Mouse (Mus musculus) right cerebral cortex, postnatal 10 days (tissue): ENCODE measurements around the gene Fn1.

Experiments used
- DNase-seq, 2 experiments: peaks; one replicate each; pipeline ENCODE4 v3.0.0; 2021; ENCODE audit warnings: low spot score in 2 of 2

The Fn1 gene

DNA sequence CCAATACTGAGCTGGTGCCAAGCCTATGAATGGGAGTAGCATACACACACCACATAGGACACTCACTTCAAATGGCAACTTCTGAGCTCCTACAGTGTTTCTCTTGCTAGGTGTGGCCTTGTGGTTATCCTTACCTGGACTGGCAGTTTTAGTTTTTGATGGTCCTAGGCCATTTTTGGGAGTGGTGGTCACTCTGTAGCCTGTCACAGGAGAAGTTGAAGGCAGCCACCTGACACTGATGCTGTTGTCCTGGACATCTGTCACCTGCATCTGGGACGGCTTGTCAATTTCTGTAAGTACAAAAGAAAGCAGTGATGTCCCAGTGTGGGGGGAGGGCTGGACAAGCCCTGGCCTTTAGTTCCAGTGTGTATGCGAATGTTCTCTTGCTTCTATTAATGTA, 47.2 kb downstream of the Fn1 start:
- DNase-seq, result no peak

GRCm38 (mm10) chr1:71595365-71595764, 57.6 kb downstream of the Fn1 start:
- no peak for DNase-seq

DNA sequence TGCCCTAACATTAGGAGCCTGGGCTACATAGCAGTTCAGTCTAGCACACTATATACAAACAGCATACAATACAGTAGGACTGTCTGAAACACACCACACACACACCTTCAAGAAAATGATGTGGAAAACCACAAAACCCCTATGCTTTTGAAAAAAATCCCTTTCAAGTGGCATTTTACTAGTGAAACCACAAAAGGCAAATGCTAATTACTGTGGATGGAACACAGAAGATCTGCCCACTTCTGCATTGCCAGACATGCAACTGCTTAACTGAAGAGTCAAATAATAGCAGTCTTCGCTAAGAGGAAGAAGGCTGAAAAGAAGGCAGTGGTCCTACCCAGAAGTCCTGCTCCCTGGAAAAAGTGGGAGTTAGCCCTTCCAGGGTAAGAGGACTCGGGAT, 58.7 kb downstream of the Fn1 start:
- no peak for DNase-seq

GRCm38 (mm10) chr1:71593184-71593583, 59.8 kb downstream of the Fn1 start:
- DNase-seq, result no peak

GRCm38 (mm10) chr1:71590038-71590437, 63.0 kb downstream of the Fn1 start:
- no peak for DNase-seq

- DNase-seq, result no peak
Measured at GRCm38 (mm10) chr1:71586658-71587057, 66.3 kb downstream of the Fn1 start.

GRCm38 (mm10) chr1:71583900-71584299, 69.1 kb downstream of the Fn1 start:
- no peak for DNase-seq

GRCm38 (mm10) chr1:71583302-71583701, 69.7 kb downstream of the Fn1 start:
- no peak for DNase-seq

GRCm38 (mm10) chr1:71580408-71580807, 72.6 kb downstream of the Fn1 start:
- no peak for DNase-seq

GRCm38 (mm10) chr1:71579526-71579925, 73.5 kb downstream of the Fn1 start:
- no peak for DNase-seq

DNA sequence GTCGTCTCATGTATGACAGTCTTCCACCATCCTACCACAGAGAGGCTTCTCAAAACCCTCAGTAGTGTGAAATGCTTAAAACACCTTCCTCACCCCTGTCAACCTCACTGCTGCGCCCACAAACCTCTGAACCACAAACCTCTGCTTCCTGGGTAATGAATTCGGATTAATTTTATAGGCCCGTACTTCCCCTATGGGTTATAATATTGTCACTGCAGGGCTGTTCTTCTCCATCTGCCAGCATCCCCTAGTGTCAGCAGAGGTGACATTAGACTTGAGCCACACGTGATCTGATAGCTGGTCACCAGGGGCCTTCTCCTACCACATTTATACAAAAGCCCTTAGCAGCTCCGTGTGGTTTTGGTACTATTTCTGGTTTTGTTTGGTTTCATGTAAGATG, 76.2 kb downstream of the Fn1 start:
- no peak for DNase-seq

DNA sequence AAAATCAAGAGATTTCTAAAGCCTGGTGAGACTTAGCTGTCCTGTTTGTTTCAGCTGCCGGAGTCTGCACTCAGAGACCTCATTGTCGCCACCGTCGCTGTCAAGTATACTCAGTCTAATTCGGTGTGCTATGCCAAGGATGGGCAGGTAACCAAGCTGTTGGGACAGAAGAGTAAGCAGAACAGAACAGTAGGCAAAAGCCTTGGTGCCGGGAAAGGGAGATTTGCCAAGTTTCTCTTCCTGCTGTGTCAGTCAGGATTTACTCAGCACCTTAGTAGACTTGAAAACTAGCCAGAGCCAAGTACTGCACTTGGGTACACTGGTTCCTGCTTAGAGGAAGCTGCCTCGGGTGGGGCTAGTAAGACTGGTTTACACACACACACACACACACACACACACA, 77.0 kb downstream of the Fn1 start:
- no peak for DNase-seq

GRCm38 (mm10) chr1:71570116-71570515, 82.9 kb downstream of the Fn1 start:
- DNase-seq, result no peak

GRCm38 (mm10) chr1:71567884-71568605, 85.0 kb downstream of the Fn1 start:
- no peak for DNase-seq

DNA sequence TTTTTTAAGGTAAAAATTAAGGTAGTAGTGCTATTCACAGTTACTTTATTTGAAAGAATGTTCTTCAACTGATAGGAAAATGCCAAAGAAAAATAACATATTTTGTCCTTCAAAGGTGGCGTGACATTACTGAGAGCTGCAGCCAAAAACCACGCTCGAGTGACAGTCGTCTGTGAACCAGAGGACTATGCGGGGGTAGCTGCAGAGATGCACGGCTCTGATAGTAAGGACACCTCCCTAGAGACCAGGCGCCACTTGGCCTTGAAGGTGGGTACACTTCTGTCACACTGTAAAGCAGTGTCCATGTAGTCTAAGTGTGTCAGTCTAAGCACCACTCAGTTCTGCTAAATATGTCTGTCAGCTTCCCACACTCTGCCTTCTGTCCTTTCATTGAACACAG, 88.7 kb downstream of the Fn1 start:
- DNase-seq, result no peak

GRCm38 (mm10) chr1:71560626-71561025, 92.4 kb downstream of the Fn1 start:
- DNase-seq, result no peak

DNA sequence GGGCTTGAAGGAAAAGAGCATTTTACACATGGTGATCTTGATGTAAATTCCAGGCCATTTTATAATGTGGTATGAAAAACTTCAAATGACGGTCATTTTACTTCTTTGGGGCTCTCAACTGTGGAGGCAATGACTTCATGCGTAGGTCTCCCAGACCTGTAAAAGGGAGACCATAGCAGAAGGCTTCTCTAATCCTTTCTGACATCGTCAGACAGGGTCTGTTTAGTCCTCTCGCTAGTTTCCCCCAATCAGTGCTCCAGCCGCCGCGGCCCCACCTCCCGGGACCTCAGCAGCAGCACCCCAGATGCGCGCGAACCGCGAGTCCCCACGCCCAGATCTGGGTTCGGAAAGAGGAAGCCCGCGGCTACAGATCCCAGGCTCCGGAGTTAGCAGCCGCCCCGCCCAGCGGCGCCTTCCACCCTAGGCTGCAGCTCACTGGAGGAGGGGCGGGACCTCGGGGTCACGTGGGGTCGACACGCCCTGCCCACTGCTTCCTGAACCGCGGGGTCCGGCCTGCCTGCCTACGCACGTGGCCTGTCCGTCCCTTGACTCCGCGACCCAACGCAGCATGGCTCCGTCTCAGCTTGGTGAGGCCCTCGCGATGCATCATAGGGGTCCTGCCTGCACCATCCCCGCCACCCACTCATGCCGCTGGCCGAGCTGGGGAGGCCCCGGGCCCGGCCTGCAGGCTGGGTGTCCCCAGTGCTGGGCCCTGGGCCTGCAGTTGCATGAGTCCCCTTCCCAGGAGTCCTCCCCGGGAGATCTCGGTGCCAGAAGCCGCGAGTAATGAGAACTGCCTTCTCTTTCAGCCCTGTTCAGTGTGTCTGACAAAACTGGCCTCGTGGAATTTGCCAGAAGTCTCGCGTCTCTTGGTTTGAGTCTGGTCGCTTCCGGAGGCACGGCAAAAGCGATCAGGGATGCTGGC, 96.0 kb downstream of the Fn1 start, which contains the start of gene Atic:
Gene Atic, plus strand, starts transcription at position 463 of the 925 bp plus-strand sequence.
- DNase-seq, result peak; percentile 92

DNA sequence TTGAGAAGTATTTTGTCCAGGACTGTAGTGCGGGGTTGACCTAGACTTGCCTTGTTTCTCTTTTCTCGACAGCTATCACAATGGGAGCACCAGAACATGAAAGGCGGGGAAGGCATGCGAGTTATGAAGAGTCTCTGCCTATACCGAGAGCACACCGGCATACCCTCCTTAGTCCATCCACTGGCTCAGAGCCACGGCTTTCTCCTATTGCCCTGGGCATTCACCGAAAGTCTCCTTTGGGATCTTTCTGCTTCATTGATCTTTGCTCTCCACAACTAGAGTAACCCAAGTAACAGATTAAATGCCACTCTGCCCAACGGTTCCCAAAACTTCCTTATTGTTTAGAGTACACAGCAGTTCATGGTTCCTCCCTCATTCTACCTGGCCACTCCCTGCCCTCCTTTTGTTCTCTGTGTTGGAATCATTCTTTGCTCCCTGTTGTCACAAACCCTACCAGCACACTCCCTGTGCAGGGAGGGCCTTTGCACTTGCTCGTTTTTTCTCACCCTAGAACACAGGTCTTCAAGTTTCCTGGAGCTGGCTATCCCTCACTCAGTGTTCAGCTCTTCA, 102.3 kb downstream of the Fn1 start:
- no peak for DNase-seq

GRCm38 (mm10) chr1:71540437-71540836, 112.6 kb downstream of the Fn1 start:
- DNase-seq, result peak; percentile 26 to 34

DNA sequence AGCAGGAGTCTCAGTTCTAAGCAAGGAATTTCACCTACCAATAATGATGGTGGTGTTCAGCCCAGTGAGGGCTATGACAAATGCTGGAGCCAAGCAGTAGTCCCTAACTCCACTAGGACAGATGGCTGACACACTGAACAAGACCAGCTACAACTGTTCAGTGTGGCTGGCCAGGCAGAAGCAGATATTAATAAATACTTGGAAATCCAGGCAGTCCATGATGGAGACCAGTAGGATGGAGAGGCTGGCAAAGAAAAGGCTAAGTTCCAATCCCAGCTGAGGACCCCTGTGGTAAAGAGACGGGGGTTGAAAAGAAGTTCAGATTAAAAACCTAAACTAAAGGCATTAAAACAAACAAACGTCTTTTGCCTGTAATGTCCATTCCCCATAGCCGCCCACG, 113.4 kb downstream of the Fn1 start:
- no peak for DNase-seq
